Mouse (Mus musculus) embryonic fibroblast, embryonic 13.5 days (primary cell): ENCODE measurements around the gene Glg1.

Experiments
- CTCF ChIP-seq: IDR thresholded peaks from 2 replicates; pipeline ENCODE4 v1.5.1; 2011; ENCODE audit warnings: mild to moderate bottlenecking, control low read depth, low read length, moderate library complexity, borderline replicate concordance; ENCODE audit not compliant: insufficient read depth
- POLR2A ChIP-seq: IDR thresholded peaks from 2 replicates; pipeline ENCODE4 v1.6.1; 2011; ENCODE audit warnings: low read depth, mild to moderate bottlenecking, control low read depth, low read length, moderate library complexity

GRCm38 (mm10) chr8:111205033-111205432, 54.0 kb downstream of the Glg1 start:
- no peak for TF ChIP-seq POLR2A
- no peak for TF ChIP-seq CTCF
